Comparison of ENCODE assay signal across 9 mouse cellular contexts in the genomic region with DNA sequence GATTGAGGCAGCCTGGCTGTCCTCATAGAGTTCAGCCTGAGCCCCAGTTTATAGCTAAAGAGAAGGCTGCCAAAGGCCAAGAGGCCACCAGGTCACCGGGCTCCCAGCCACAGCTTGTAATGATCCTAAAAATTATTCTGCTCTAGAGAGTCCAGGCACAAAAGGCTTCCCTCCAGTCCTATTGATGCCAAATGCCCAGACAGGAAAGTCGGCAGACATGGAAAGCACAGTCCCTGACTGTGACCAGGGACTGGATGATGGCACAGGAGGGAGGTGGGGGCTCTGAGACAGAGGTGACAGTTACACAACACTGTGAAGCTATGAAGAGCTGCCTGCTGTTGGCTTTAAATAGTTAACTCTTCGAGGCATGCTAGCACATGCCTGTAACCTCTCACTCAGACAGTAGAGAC.
DNase-seq lines count a peak whose midpoint lies in the region; ATAC-seq and TF ChIP-seq lines count a peak whose summit lies in the region.
"Had no signal": no experiment of that assay in that cellular context is flagged by ENCODE, and none has a peak within 500 bp of the region (broad histone marks: within the 10 kb centered on the region; RNA-seq: fewer than 3 reads in every experiment).

No protein-coding gene starts in this region.

- DNase-seq in embryo, embryonic 10 days (ENCODE audit: low spot score): peak; percentile 50
- no peak for DNase-seq in embryo, embryonic 9.5 days (ENCODE audit: extremely low spot score)
- DNase-seq in neural tube, embryonic 10.5 days (ENCODE audit: extremely low spot score, low spot score): no peak
- peak; percentile 88 for DNase-seq in kidney, adult 9 months
- peak; percentile 66 for DNase-seq in midbrain, postnatal 0 days (ENCODE audit: low spot score)
- no peak for DNase-seq in thymus, postnatal 4 days

- peak overlapping the region; percentile 14; the same call in 1 of the 2 replicates for H3K27ac ChIP-seq in neural tube, embryonic 13.5 days (replicated peaks)
- H3K27ac ChIP-seq in midbrain, postnatal 0 days (ENCODE audit: low read depth, low read length): no peak overlapping the region
- H3K27ac ChIP-seq: liver, embryonic 14.5 days had no signal

- no peak overlapping the region for H3K4me3 ChIP-seq in neural tube, embryonic 13.5 days
- H3K4me3 ChIP-seq in midbrain, postnatal 0 days (ENCODE audit: low read depth, low read length): no peak overlapping the region

- H3K9me3 ChIP-seq in neural tube, embryonic 13.5 days: no peaks in the 10 kb centered on the region
- no peaks in the 10 kb centered on the region for H3K9me3 ChIP-seq in midbrain, postnatal 0 days (ENCODE audit: low read length)

- no peak for ATAC-seq in neural tube, embryonic 13.5 days (ENCODE audit: low read depth)
- ATAC-seq in midbrain, postnatal 0 days (ENCODE audit: low FRiP score): peak; percentile 34; the same call in 1 of the 2 replicates
- no peak for ATAC-seq in megakaryocyte-erythroid progenitor cell, adult 5-6 weeks (replicated peaks; ENCODE audit: low FRiP score, low TSS enrichment, poor library complexity, severe bottlenecking)

- 22% methylated on average over 3 of the region's 3 CpGs for WGBS in neural tube, embryonic 13.5 days
- 36% methylated on average over 3 of the region's 3 CpGs for WGBS in midbrain, postnatal 0 days

- H3K4me2 ChIP-seq in neural tube, embryonic 13.5 days: no peak overlapping the region
- H3K4me2 ChIP-seq in midbrain, postnatal 0 days (ENCODE audit: low read depth, low read length, poor library complexity, severe bottlenecking): no peak overlapping the region

- TF ChIP-seq CTCF in midbrain, postnatal 0 days (IDR thresholded peaks at IDR 0.05): no peak

- peaks cover 20% of the 10 kb centered on the region for H3K4me1 ChIP-seq in neural tube, embryonic 13.5 days (replicated peaks)
- no peaks in the 10 kb centered on the region for H3K4me1 ChIP-seq in midbrain, postnatal 0 days (ENCODE audit: insufficient read depth, low read length)

- no peak overlapping the region for H3K9ac ChIP-seq in neural tube, embryonic 13.5 days
- no peak overlapping the region for H3K9ac ChIP-seq in midbrain, postnatal 0 days (replicated peaks; ENCODE audit: low read length, poor library complexity, severe bottlenecking)
- H3K9ac ChIP-seq: liver, embryonic 14.5 days had no signal

- no peaks in the 10 kb centered on the region for H3K36me3 ChIP-seq in neural tube, embryonic 13.5 days
- H3K36me3 ChIP-seq in midbrain, postnatal 0 days (ENCODE audit: insufficient read depth, low read length): no peaks in the 10 kb centered on the region

- no peaks in the 10 kb centered on the region for H3K27me3 ChIP-seq in neural tube, embryonic 13.5 days
- H3K27me3 ChIP-seq in midbrain, postnatal 0 days (ENCODE audit: insufficient read depth, low read length): no peaks in the 10 kb centered on the region

Comparison
In these comparisons a context has a peak if more than half of its experiments do, and no peak if none do; other contexts are left out.
1. DNase-seq: peak in embryo, embryonic 10 days (single experiment), kidney, adult 9 months (single experiment) and midbrain, postnatal 0 days (single experiment); none in embryo, embryonic 9.5 days (single experiment), neural tube, embryonic 10.5 days (single experiment) and thymus, postnatal 4 days (single experiment).